Mouse (Mus musculus): ENCODE data around the gene Qprt. TPM values are rescaled to one million over a fixed set of nuclear protein-coding genes. Genes with fewer than 3 reads are reported as not detected.

The Qprt gene
- polyA plus RNA-seq, 1 experiment from 2014 or later, result 0.91 TPM

- Histone ChIP-seq H3K9me3 (replicated peaks; ENCODE audit: control insufficient read depth, low read length) (no peaks in the 10 kb centered on the region), H3K9ac (ENCODE audit: low read length) (no peak overlapping the region), H3K36me3 (ENCODE audit: control insufficient read depth, insufficient read depth, low read length) (no peaks in the 10 kb centered on the region), H3K4me2 (ENCODE audit: low read length) (no peak overlapping the region), H3K27me3 (replicated peaks; ENCODE audit: control insufficient read depth, insufficient read depth, low read length) (no peaks in the 10 kb centered on the region), H3K27ac (ENCODE audit: low read depth, low read length) (no peak overlapping the region), H3K4me1 (ENCODE audit: control insufficient read depth, insufficient read depth, low read length) (no peaks in the 10 kb centered on the region), H3K4me3 (ENCODE audit: low read depth, low read length) (no peak overlapping the region)
- DNase-seq (ENCODE audit: low spot score) (no peak), ATAC-seq (no peak)
- WGBS, result 60% methylated on average over 2 of the region's 2 CpGs
Measured at GRCm38 (mm10) chr7:127082995-127083394, 39.0 kb downstream of the Qprt start.

DNA sequence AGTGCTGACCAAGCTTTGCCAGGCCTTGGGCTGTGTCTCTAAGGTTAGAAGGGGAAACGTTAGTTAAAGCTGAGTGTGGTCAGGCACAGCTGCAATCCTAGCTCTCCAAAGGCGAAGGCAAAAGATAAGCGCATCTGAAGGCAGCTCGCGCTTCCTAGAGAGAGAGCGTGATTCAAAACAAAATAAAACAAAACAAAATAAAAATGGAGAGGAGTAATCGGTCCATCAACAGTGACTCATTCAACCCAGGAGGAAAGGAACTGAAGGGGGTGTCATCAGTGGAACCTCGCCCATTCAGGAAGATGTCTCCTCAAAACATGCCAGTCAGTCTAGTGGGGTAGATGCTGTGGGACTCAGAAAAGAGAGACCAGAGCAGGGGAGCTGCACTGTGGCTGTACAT, 39.8 kb downstream of the Qprt start:
- Histone ChIP-seq H3K27ac (ENCODE audit: low read depth, low read length) (no peak overlapping the region), H3K4me1 (ENCODE audit: control insufficient read depth, insufficient read depth, low read length) (no peaks in the 10 kb centered on the region), H3K36me3 (ENCODE audit: control insufficient read depth, insufficient read depth, low read length) (no peaks in the 10 kb centered on the region), H3K27me3 (replicated peaks; ENCODE audit: control insufficient read depth, insufficient read depth, low read length) (no peaks in the 10 kb centered on the region), H3K4me2 (ENCODE audit: low read length) (no peak overlapping the region), H3K9ac (ENCODE audit: low read length) (no peak overlapping the region), H3K9me3 (replicated peaks; ENCODE audit: control insufficient read depth, low read length) (no peaks in the 10 kb centered on the region), H3K4me3 (ENCODE audit: low read depth, low read length) (no peak overlapping the region)
- DNase-seq (ENCODE audit: low spot score), result no peak
- WGBS, result 86% methylated on average over 8 of the region's 8 CpGs
- no peak for ATAC-seq

- 76% methylated on average over 3 of the region's 3 CpGs for WGBS
- no peak overlapping the region for H3K9ac ChIP-seq (ENCODE audit: low read length)
- H3K4me1 ChIP-seq (ENCODE audit: control insufficient read depth, insufficient read depth, low read length), result no peaks in the 10 kb centered on the region
- no peak overlapping the region for H3K4me2 ChIP-seq (ENCODE audit: low read length)
- H3K27ac ChIP-seq (ENCODE audit: low read depth, low read length), result no peak overlapping the region
- no peak for ATAC-seq
- H3K4me3 ChIP-seq (ENCODE audit: low read depth, low read length), result no peak overlapping the region
- no peaks in the 10 kb centered on the region for H3K9me3 ChIP-seq (replicated peaks; ENCODE audit: control insufficient read depth, low read length)
- DNase-seq (ENCODE audit: low spot score), result no peak
- H3K36me3 ChIP-seq (ENCODE audit: control insufficient read depth, insufficient read depth, low read length), result no peaks in the 10 kb centered on the region
- H3K27me3 ChIP-seq (replicated peaks; ENCODE audit: control insufficient read depth, insufficient read depth, low read length), result no peaks in the 10 kb centered on the region
Measured at GRCm38 (mm10) chr7:127080045-127080444, 42.0 kb downstream of the Qprt start.

GRCm38 (mm10) chr7:127077692-127078091, 44.3 kb downstream of the Qprt start:
- H3K4me2 ChIP-seq (ENCODE audit: low read length), result no peak overlapping the region
- no peaks in the 10 kb centered on the region for H3K4me1 ChIP-seq (ENCODE audit: control insufficient read depth, insufficient read depth, low read length)
- H3K36me3 ChIP-seq (ENCODE audit: control insufficient read depth, insufficient read depth, low read length), result no peaks in the 10 kb centered on the region
- no peaks in the 10 kb centered on the region for H3K27me3 ChIP-seq (replicated peaks; ENCODE audit: control insufficient read depth, insufficient read depth, low read length)
- H3K4me3 ChIP-seq (ENCODE audit: low read depth, low read length), result no peak overlapping the region
- no peak for ATAC-seq
- no peak for DNase-seq (ENCODE audit: low spot score)
- H3K9ac ChIP-seq (ENCODE audit: low read length), result no peak overlapping the region
- H3K27ac ChIP-seq (ENCODE audit: low read depth, low read length), result no peak overlapping the region
- no peaks in the 10 kb centered on the region for H3K9me3 ChIP-seq (replicated peaks; ENCODE audit: control insufficient read depth, low read length)
- WGBS, result 81% methylated on average over 3 of the region's 3 CpGs

DNA sequence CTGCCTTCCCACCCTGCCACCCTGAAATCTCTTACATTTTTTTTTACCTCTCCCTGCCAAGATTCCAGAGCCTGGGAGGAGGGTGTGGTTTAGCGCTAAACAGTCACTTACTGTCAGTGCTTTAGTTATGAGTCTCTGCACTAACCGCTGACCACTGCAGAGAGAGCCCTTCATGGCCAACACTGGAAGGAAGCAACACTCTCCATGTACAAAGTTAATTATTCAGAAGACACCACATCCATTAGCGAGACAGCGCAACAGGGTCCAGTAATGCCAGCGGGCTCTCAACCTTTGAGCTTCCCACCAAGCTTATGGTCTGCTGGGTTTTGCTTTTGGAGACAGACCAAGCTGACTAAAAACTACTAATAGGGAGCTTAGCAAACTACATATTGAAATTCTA, 45.8 kb downstream of the Qprt start:
- no peaks in the 10 kb centered on the region for H3K36me3 ChIP-seq (ENCODE audit: control insufficient read depth, insufficient read depth, low read length)
- 94% methylated on average over 5 of the region's 5 CpGs for WGBS

DNA sequence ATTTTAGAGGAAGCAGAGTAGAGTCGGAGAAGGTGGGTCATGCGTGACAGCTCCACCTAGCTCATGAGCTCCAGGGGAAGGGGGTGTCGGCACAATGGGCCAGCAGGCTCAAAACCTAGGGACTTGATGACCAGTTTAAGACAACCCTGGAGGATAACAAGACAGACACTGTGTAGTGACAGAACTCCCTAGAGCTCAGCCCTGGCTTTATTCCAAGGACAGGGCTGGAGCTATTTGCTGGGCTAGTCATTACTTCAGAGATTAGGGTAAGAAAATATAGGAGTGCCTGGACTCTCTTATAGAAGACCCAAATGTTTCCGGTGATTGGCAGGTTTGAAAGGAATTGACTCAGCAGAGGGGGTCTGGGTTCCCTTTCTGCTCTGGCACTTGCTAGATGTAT, 48.8 kb downstream of the Qprt start:
- Histone ChIP-seq H3K4me1 (ENCODE audit: control insufficient read depth, insufficient read depth, low read length) (no peaks in the 10 kb centered on the region), H3K9me3 (replicated peaks; ENCODE audit: control insufficient read depth, low read length) (no peaks in the 10 kb centered on the region), H3K27me3 (replicated peaks; ENCODE audit: control insufficient read depth, insufficient read depth, low read length) (no peaks in the 10 kb centered on the region), H3K4me2 (ENCODE audit: low read length) (no peak overlapping the region), H3K9ac (ENCODE audit: low read length) (no peak overlapping the region), H3K27ac (ENCODE audit: low read depth, low read length) (no peak overlapping the region), H3K4me3 (ENCODE audit: low read depth, low read length) (no peak overlapping the region), H3K36me3 (ENCODE audit: control insufficient read depth, insufficient read depth, low read length) (no peaks in the 10 kb centered on the region)
- no peak for ATAC-seq
- DNase-seq (ENCODE audit: low spot score), result no peak
- WGBS, result 86% methylated on average over 4 of the region's 4 CpGs

More for the DNA sequence above, 45.8 kb downstream of the Qprt start:
- no peak overlapping the region for H3K9ac ChIP-seq (ENCODE audit: low read length)
- no peak overlapping the region for H3K27ac ChIP-seq (ENCODE audit: low read depth, low read length)
- H3K4me3 ChIP-seq (ENCODE audit: low read depth, low read length), result no peak overlapping the region
- ATAC-seq (no peak), DNase-seq (ENCODE audit: low spot score) (no peak)
- no peaks in the 10 kb centered on the region for H3K9me3 ChIP-seq (replicated peaks; ENCODE audit: control insufficient read depth, low read length)
- no peaks in the 10 kb centered on the region for H3K4me1 ChIP-seq (ENCODE audit: control insufficient read depth, insufficient read depth, low read length)
- no peak overlapping the region for H3K4me2 ChIP-seq (ENCODE audit: low read length)
- no peaks in the 10 kb centered on the region for H3K27me3 ChIP-seq (replicated peaks; ENCODE audit: control insufficient read depth, insufficient read depth, low read length)

DNA sequence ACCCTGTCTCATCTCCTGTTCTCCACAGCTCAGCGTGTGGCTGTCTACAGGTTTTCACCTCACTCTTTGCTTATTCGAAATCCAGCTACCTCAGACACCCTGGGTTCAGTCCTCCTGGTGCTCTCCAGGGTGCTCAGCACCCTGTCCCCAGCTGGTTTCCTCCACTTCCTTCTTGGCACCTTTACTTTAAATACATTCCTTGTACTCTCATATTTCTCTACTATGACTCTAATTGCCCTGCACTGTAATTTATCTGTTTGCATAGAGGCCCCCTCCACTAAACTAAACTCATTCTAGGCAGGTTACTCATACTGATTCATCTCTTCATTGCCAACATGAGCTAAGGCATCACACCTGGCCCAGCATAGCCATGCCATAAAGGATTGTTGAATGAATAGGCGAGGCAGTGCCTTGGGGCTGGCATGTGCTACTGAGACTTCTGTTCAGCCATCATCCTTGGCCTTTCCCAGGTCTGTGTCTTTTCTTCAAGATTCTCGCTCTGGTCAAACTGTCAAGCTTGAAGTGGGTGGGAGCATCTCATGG, 51.1 kb downstream of the Qprt start:
- DNase-seq (ENCODE audit: low spot score), result no peak
- Histone ChIP-seq H3K9me3 (replicated peaks; ENCODE audit: control insufficient read depth, low read length) (no peaks in the 10 kb centered on the region), H3K4me1 (ENCODE audit: control insufficient read depth, insufficient read depth, low read length) (no peaks in the 10 kb centered on the region), H3K4me2 (ENCODE audit: low read length) (no peak overlapping the region), H3K9ac (ENCODE audit: low read length) (no peak overlapping the region), H3K36me3 (ENCODE audit: control insufficient read depth, insufficient read depth, low read length) (no peaks in the 10 kb centered on the region), H3K27ac (ENCODE audit: low read depth, low read length) (no peak overlapping the region), H3K27me3 (replicated peaks; ENCODE audit: control insufficient read depth, insufficient read depth, low read length) (no peaks in the 10 kb centered on the region), H3K4me3 (ENCODE audit: low read depth, low read length) (no peak overlapping the region)
- ATAC-seq, result no peak
- 71% methylated on average over 4 of the region's 4 CpGs for WGBS

GRCm38 (mm10) chr7:127066317-127066716, 55.7 kb downstream of the Qprt start:
- Histone ChIP-seq H3K27me3 (replicated peaks; ENCODE audit: control insufficient read depth, insufficient read depth, low read length) (no peaks in the 10 kb centered on the region), H3K36me3 (ENCODE audit: control insufficient read depth, insufficient read depth, low read length) (no peaks in the 10 kb centered on the region), H3K9ac (ENCODE audit: low read length) (no peak overlapping the region), H3K4me2 (ENCODE audit: low read length) (no peak overlapping the region), H3K4me1 (ENCODE audit: control insufficient read depth, insufficient read depth, low read length) (no peaks in the 10 kb centered on the region), H3K4me3 (ENCODE audit: low read depth, low read length) (no peak overlapping the region), H3K9me3 (replicated peaks; ENCODE audit: control insufficient read depth, low read length) (no peaks in the 10 kb centered on the region), H3K27ac (ENCODE audit: low read depth, low read length) (no peak overlapping the region)
- no peak for ATAC-seq
- 87% methylated on average over 4 of the region's 4 CpGs for WGBS
- no peak for DNase-seq (ENCODE audit: low spot score)

DNA sequence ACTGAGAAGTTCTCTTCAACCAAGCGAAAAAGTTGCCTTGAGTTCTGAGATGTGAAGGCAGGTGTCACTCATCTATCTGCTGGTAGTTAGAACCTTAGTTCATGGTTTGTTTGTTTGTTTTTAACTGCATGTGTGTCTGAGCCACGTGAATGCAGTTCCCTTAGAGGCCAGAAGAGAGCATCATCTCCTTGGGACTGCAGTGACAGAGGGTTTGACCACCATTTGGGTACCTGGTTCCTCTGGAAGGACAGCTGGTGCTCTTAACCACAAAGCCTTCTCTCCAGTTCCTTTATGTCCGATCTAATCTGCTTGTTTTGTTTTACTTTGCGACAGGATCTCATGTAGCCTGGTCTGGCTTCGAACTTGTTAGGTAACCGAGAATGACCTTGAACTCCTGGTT, 56.5 kb downstream of the Qprt start:
- H3K4me1 ChIP-seq (ENCODE audit: control insufficient read depth, insufficient read depth, low read length), result no peaks in the 10 kb centered on the region
- H3K9ac ChIP-seq (ENCODE audit: low read length), result no peak overlapping the region
- no peaks in the 10 kb centered on the region for H3K27me3 ChIP-seq (replicated peaks; ENCODE audit: control insufficient read depth, insufficient read depth, low read length)
- no peak overlapping the region for H3K4me2 ChIP-seq (ENCODE audit: low read length)
- DNase-seq (ENCODE audit: low spot score) (no peak), ATAC-seq (no peak)
- no peaks in the 10 kb centered on the region for H3K36me3 ChIP-seq (ENCODE audit: control insufficient read depth, insufficient read depth, low read length)
- 89% methylated on average over 6 of the region's 6 CpGs for WGBS
- H3K27ac ChIP-seq (ENCODE audit: low read depth, low read length), result no peak overlapping the region
- H3K4me3 ChIP-seq (ENCODE audit: low read depth, low read length), result no peak overlapping the region
- no peaks in the 10 kb centered on the region for H3K9me3 ChIP-seq (replicated peaks; ENCODE audit: control insufficient read depth, low read length)

All from forebrain, embryonic 14.5 days (tissue).